Mouse (Mus musculus): ENCODE data around the gene Prpf4. TPM values are rescaled to one million over a fixed set of nuclear protein-coding genes. Genes with fewer than 3 reads are reported as not detected.

Gene Prpf4
- 26.6 TPM for polyA plus RNA-seq (2017; shearing (Covaris generic))

DNA sequence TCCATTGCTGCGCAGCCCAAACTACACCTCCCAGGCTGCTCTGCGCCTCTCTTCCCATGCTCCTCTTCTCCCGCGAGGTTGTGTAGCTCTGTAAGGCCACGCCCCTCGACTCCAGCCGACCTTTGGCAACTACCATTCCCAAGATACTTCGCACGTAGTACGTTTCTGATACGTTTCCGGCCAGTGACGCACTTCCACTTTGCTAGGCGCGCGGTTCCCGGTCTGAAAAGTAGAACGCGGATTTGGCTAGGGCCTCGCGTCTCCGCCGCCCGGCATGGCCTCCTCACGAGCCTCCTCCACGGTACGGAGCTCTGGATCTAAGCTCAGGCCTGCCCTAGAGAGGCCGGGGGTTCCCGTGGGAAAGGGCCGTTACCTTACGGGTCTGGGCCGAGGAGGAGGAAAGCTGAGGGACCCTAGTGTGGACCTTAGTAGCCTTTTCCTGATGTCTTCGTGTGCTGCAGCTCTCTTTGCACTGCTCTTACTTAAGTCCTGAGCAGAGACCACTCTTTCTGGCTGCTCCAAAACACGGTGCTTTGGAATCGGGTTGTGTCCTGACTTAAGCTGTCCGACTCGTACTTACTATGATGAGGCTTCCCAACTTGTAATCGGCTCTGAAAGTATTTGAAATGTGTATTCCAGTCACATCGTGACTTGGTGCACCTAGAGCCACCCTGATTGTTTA is at the start of gene Prpf4, which contains the start of gene Cdc26:
Gene Prpf4 (plus strand): TSS at position 197 of the 682 bp plus-strand sequence.
Gene Cdc26 (minus strand): TSS at position 42 of the 682 bp plus-strand sequence.

DNA sequence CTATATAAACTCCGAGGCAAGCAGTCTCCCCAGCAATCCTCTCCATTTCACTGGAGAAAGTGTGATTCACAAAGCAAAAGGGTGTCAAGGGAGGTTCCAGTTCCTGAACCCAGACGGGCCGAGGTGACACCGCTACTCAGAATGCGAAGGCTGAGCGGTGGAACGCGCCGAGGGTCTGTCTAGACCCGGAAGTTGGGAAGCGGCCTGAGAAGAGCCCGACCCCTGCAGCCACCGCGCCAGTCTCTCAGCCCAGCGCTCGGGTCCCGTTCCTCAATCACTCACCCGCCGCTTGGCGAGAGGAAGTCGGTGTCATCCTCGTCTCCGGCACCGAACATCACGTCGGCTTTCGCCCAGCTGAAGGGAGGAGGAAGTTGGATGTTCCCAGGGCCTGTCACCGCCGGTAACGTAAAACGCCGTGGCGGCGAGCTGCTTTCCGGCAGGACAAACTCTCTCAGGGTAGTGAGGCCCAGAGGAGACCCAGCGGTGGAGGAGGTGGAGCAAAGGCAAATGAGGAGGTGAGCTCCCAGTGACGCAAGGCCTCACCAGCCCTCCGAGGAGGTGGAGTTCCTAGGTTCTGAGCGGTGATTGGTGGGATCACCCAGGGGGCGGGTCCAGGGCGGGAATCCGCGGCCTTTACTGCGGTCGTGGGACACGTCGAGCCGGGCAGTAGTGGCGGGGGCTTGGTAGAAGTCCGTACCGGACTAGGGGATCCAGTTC is 48.4 kb upstream of the Prpf4 start, which contains the start of the genes Fkbp15 and Slc31a1:
Gene Fkbp15 (minus strand): TSS at position 461 of the 717 bp plus-strand sequence.
Gene Slc31a1 (plus strand): TSS at position 640 of the 717 bp plus-strand sequence.

DNA sequence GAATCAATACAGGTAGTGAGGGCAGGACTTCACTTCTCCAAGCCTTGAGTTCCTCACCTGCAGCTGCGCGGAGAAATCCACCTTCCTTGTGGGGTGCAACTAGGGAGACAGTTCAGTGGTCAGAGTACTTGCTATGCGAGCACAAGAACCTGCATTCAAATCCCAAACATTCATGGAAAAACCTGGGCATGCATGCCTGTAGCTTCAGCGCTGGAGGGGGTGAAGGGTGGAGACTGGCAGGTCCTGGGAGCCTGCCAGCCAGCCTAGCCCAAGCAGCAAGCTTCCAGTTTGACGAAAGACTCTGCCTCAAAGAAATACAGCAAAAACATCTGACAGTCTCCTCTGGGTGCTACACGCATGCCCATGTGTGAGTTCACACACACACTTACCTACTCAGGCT is 26.5 kb downstream of the Prpf4 start, which contains the start of gene Rnf183:
Gene Rnf183 (minus strand): TSS at position 172 of the 400 bp plus-strand sequence.

DNA sequence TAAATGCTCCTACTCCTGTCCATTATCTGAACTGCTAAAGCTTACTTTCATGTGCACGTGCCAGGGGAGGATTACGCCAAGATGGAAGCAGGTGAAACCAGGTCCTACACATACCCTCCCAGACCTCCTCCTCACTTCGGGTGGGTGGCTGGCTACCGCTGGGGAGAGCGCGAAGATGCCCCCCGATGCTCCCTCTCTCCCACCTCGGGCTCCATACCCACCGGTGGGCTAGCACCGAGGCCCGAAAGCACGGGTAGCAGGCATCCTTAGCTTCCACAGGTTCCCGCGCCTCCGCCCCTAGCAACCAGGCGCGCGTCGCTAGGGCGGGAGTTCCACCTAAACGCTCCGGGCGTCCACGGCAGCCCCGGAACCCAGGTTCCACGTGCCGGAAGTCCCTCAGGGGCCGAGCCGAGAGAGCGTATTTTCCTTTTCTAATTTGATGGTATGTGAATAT is 62.0 kb downstream of the Prpf4 start, which contains the start of gene Wdr31:
Gene Wdr31 (minus strand): TSS at position 299 of the 454 bp plus-strand sequence.

Other genes with a start within 250 kb of the Prpf4 start
- not detected for gene Zfp37, start 177.8 kb upstream of the Prpf4 start, polyA plus RNA-seq (2017; shearing (Covaris generic))
- 18.4 TPM for gene Slc31a2, start 146.2 kb upstream of the Prpf4 start, polyA plus RNA-seq (2017; shearing (Covaris generic))
- gene Fkbp15, start 48.2 kb upstream of the Prpf4 start, polyA plus RNA-seq (2017; shearing (Covaris generic)) = 62.1 TPM
- gene Slc31a1, start 48.1 kb upstream of the Prpf4 start, polyA plus RNA-seq (2017; shearing (Covaris generic)) = 7.9 TPM
- gene Cdc26, start 155 bp upstream of the Prpf4 start, polyA plus RNA-seq (2017; shearing (Covaris generic)) = 91.5 TPM
- not detected for gene Rnf183, start 26.5 kb downstream of the Prpf4 start, polyA plus RNA-seq (2017; shearing (Covaris generic))
- 0.34 TPM for gene Wdr31, start 62.1 kb downstream of the Prpf4 start, polyA plus RNA-seq (2017; shearing (Covaris generic))
- 2.7 TPM for gene Bspry, start 71.3 kb downstream of the Prpf4 start, polyA plus RNA-seq (2017; shearing (Covaris generic))
- 0.98 TPM for gene Hdhd3, start 94.7 kb downstream of the Prpf4 start, polyA plus RNA-seq (2017; shearing (Covaris generic))
- 41.6 TPM for gene Alad, start 111.1 kb downstream of the Prpf4 start, polyA plus RNA-seq (2017; shearing (Covaris generic))
- gene Pole3, start 116.3 kb downstream of the Prpf4 start, polyA plus RNA-seq (2017; shearing (Covaris generic)) = 24.9 TPM
- gene 4933430I17Rik, start 116.6 kb downstream of the Prpf4 start, polyA plus RNA-seq (2017; shearing (Covaris generic)) = not detected
- 99.2 TPM for gene Rgs3, start 151.1 kb downstream of the Prpf4 start, polyA plus RNA-seq (2017; shearing (Covaris generic))

All from CD4-positive, CD25-positive, alpha-beta regulatory T cell (primary cell).